Mouse (Mus musculus) telencephalon, adult 2 months (tissue): ENCODE results near the gene Cmip.

Experiments
- DNase-seq: peaks from one replicate; pipeline ENCODE4 v3.0.0-alpha.2; 2011; ENCODE audit warnings: low read depth, low spot score

The Cmip gene

DNA sequence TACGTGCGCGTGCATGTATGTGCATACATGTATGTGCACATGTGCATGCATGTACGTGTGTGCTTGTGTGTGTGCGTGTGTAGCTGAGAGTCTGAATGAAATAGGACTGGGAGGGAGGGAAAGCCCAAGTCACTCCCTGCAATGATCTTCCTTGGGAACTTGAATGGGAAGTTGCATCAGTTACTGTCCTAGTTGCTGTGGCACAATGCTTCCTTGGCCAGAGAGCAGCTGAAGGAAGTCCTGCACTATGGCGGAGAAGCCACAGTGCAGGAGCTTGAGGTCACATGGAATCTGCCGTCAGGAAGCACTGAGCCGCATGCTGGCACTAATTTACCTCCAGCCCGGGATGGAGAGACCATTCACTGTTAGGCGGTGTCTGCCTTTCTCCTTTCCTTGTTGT, 37.9 kb downstream of the Cmip start:
- DNase-seq: no peak

DNA sequence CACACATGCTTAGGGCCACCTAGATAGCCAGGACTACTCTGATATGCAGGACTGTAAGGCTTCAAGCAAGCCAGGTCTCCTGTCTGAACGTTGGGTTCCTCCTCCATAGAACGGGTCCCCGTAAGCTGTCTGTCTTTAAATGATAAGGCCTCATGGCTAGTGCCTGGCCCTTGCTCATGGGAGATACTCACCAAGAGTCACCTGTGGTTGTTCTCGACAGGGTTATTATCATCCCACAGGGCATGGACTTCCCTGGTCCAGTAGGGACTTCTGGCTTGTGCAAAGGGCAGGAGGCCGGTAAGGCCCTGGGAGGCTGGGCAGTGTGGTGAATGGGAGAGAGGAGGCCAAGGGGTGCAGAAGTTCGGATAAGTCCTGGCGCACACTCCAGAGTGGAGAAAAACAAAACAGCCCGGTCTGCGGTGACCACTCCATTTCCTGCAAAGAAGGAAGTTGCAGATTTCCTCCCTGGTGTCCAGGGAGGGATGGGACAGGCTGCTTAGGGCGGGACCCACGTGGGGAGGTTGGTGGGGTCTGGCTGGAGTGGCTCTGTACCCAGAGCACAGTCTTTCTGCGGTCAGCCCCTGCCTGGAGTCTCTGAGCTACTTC, 41.2 kb downstream of the Cmip start:
- no peak for DNase-seq

DNA sequence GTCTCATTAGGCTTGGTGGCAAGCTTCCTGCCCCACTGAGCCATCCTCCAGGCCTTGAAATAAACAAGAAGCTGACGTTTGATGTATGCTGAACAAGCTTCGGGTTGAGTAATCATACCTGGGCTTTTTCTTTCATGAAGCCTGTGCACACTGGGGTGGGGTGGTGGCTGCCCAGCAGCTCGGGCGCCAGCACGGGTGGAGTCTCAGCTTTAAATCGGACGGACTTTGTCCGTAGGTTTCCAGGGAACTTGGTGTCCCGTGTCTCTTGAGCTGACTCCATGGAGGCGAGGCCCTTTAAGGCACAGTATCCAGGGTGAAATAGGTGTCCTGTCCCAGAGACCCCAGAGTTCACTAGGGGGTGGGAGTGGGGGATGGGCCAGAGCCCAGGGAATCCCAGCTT, 42.3 kb downstream of the Cmip start:
- no peak for DNase-seq

DNA sequence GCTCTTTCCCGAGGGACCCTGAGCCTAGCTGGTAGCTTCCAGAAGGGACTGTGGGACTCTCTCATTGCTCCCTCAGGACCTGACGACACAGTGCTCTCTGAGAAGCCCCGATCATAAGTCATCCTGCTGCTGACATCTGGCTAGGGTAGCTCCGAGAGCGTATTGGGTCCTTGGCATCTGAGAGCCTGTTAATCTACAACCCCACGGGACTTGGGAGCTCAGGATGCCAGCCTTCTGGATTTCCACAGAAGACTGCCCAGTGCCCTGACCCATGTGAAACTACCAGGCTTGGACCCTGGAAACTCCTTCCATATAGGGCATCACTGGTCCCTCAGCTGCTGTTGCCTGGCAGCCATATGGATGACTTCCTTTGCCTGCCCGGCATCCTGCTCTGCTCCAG, 43.3 kb downstream of the Cmip start:
- no peak for DNase-seq

DNA sequence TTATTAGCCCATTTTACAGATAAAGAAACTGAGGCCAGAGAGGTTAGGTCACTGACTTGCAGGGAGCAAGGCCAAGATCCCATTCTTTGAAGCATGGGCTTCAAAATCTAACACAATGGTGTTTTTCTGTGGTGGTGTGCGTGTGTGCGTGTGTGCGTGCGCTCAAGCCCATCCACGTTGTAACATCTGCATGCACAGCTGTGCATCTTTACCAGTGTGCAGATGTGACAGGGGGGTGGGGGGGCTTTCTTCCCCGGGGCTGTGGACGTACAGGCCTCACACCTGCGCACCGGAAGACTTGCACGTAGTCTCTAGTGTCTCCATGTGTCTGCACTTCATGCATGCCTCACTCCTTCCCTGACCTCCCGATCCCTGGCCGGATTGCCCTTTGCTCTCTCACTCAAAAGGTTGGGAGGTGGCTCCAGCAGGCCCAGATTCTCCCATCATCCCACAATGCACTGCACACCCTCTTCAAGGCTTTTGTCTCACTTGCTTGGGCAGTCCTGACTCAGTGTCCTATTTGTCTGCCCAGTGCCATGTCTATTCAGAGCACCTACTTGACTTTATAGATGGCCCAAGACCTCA, 44.7 kb downstream of the Cmip start:
- DNase-seq: no peak

DNA sequence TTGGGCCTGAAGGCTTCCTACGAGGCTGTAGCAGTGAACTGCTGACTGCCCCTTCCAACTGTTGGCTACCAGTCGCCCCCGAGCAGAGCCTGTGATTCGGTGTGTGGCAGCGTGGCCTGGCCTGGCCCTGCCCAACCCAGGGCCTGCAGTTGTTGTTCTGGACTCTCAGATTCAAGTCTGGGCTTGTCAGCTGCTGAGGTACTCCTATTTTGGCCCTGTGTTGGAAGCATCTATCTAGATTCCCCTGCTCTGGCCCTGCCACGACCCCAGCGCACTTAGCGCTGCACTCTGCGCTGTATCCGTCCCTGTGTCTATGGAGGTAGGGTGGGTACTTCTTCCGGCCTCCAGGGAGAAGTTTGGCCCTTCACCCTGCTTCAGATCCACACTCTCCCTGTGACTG, 45.2 kb downstream of the Cmip start:
- DNase-seq: no peak

DNA sequence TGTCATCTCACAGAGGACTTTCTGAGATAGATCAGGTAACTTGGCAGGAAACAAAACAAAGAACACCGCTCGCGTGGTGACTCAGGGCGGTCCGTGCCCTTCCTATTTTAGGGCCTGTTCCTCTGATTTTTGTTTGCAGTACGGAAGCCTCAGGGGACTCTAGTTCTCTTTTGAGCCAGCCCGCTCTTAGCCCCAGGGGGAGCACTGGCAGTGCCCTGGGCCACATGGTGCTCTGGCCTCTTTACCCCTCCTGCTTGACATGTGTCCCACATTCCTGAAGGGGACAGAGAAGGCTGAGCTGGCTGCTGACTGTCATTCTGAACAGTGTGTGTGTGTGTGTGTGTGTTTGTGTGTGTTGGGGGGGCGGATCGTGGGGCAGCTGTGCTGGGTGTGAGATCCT, 46.8 kb downstream of the Cmip start:
- no peak for DNase-seq

DNA sequence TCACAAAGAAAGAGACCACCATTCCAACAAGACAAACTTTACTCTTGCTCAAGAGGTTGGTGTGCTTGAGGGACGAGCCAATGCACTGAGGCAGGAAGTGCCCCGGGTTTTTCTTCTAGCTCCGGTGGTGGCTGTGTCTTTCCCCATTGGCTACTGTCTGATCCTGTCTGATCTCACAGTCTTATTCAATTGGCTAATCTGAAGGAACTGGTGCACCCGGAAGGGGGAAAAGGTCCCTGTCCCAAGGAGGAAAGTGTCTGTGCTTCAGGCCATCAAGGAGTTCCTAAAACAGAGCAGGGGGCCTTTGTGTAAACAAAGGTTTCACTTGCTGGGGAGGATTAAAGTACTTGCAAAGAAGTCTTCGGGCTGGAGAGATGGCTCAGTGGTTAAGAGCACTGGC, 48.5 kb downstream of the Cmip start:
- DNase-seq: no peak

DNA sequence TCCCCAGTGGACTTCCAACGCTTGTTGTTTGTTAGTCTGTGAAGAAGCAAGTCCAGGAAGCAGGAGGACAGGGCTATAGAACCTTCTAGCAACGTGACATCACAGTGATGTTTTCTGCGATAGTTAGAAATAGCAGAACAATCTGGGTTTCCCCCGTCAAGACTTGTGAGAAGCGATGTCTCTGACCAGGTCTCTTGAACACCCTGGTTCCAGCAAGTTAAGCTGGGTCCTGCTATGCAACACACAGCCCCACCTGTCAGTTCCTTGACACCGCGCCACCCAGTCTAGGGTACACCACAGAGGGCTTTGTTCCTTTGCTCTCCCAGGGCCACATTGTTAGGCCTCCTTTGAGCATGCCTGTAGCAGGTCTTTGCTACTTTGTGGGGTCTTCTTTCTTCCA, 49.9 kb downstream of the Cmip start:
- no peak for DNase-seq

DNA sequence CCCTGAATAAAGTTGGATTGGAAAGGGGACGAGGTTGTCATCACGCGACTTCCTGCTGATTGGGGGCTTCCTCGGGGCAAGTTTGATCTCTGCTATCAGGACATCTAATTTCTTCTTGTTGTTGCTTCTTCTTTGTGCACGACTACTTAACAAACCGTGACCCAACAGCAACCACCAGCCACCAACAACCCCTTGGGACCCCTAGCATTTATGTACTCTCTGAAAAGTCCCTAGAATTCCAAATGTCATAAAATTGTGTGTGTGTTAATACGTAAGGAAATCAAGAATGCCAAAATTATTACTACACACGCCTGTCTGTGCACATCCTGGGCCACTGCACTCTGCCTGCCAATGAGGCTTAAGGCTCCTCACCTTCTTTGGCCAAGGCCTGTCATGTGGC, 50.4 kb downstream of the Cmip start:
- no peak for DNase-seq

DNA sequence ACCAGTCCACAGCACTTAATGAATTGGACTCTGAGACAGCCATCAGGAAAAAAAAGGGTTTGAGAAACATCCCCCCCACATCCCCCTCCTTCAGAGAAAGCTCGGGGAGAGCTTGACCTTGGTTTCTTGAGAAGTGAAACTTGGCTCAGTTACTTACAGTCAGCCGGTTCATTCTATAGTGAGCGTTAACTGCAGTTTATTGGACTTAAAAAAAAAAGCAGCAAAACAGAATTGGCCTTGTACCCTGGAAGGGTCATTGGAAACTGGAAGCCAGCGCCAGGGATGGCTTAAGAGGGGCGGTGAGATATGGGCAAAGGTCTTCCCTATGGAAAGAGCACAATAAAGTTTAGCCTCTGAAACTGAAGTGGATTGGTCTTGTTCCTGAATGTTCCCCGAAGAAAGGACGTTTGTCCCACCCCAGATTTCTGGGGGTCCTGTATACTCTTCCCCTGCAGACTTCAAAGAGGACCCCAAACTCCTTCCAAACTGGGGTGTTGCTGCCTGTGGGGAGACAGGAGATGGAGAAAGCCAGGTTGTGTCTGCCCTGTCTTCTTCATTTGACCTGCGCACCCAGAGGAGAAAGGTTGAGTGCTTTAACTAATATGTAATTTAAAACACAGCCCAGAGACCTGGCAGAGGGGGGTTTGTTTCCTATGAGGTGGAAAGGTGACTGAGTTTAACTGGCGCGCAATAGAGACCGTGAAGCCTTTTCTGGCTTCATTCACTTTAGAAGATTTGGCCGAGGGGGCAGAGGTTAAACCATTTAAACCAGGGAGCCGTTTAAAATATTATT, 51.6 kb downstream of the Cmip start:
- DNase-seq: no peak

DNA sequence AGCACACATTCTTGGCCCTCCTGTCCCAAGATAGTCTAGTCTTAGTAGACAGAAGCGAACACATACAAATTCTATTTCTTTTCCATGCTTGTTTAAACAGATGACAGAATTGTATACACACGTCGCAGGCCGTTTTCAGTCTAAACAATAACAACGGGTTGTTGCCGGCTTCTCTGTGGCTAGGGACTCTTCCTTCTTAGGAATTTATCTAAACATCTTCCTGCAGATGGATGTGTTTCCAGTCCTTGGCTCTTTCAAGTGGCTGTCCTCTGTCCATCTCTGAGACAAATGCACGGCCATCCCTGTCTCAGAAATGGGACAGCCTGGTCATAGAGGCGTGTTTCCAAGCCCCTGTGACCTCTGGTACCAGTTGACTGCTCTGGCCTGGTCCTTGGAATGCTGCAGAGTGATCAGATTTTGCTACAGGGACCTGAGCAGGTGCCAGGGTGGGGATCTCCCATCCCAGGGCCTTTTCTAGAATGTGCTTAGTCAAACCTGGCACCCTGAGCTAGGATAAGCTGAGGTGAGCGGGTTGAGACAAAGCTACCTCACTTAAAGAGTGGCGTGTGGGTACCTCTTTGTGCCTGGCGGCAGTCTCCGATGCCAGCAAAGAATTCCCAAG, 52.9 kb downstream of the Cmip start:
- DNase-seq: no peak

DNA sequence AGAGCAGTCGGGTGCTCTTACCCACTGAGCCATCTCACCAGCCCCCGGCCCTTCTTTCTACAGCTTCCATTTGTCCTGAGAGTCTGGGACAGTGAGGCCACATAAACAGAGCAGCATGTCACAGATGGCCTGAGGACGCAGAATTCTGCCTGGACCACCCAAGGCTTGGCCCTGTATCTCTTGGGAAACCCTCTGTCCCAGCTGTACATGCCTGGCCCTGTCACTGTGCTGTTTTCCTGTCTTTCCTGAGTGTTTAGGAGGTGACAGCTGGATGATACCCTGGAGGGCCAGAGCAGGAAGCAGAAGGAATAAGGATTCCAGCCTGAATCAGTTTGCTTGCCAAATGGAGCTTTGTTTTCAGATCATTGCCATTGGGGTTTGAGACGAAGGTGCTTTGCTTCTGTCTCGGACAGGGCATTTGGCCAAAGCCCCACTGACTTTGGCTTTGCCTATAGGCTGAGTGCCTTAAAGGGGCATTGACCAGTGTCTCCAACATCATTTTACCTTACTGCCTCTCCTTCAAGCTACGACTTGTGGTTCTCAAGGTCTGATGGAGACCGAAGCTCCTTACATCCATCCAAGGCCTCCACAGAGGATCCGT, 54.2 kb downstream of the Cmip start:
- no peak for DNase-seq

DNA sequence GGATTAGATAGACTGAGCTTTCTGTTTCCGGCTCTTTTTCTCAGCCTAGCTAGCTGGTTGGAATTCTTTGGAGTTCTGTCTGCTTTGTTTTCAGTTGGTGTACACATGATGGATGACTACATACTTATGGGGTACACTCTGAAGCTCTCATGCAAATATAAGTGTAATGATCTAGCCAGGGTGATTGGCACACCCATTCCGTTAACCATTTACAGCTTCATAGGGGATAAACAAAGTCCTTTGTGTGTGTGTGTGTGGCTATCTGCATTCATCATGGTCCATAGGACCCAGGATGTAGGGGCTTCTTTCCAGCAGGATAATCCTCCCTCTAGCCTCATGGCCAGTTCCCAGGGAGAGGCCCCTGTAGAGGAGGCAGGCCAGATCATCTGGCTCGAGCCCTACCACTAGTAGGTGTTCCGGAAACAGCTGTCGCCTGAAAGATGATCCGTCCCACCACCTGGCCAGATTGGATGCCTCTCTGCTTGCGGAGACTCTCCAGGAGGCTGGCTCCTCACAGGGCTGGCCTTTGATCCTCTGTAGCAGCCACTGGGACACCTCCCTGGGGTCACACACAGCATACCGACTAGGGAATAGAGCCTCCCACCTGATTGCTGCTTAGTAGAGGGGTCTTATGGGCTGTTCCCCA, 57.6 kb downstream of the Cmip start:
- no peak for DNase-seq

DNA sequence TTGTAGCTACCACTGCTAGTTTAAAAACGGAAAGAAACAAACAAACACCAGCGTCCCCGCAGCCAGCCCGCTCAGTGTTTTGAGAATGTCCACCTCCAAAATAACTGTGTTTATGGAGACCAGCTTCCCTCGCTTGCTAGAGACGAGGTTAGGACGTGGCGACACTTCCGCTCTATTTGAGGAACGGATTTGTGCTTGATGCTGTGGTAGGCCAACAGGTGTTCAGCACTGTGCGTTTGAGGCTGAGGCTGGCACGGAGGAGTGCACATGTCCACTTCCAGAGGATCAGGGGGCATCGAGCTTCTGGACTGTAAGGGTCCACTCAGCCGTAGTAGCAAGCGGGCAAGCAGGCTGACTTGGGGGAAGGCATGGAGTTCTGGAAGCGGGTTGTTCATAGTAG, 58.9 kb downstream of the Cmip start:
- no peak for DNase-seq

DNA sequence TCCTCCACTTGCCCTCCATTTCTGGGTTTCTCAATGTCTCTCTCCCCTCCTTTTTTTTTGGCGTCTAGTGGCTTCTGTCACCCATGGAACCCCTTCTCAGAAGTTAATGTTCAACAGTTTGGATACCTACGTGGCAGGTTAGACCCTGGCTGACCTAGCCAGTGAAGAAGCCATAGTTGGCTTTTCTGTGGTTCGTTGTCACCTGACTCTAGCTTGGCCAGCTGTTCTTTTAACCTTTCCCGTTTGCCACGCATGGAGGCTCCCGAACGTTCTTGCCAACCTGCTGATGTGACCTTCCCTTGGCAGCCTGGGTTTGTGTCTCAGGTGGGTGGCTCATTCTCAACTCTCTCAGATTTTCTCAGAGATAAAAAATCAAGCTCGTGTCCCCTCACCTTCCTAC, 60.6 kb downstream of the Cmip start:
- DNase-seq: no peak

DNA sequence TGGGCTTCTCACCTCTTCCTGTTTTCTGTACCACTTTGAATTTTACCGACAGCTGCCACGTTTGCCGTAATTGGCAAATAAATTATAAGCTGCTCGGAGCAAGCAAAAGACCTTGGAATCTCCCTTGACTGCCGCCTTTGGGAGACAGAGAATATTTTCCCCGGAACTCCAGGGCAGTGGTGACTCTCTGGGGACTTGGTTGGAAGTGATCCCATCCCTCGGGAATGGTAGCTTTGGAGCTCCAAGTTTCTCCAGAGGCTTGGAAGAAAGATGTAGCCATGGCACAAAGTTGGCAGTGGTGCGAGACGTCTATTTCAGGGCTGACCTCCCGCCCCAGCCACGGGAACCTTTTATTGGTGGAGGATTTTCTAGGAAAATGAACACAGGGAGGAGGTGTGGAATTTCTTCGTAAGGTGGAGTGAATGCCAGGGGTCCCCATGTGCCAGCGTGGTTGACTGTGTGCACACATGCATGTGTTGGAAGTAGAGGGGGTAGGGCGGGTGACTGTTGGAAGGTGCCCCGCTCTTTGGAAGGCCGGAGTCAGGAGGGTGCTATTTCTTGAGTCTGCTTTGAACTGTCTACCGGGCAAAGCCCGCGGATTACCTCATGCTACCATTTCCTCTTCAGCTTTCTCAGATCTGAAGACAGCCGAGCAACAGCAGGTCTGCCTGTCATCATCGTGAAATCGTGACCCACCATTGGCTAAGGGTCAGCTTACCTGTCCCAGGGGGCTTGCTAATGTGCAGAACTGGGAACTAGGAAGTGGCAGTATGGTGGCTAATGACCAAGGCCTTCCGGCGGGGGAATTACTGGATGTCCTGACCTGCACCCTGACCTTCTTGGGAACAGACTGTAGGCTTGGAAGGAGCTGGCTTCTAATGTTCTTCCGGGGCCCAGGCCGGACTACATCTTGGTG, 62.3 kb downstream of the Cmip start:
- no peak for DNase-seq

DNA sequence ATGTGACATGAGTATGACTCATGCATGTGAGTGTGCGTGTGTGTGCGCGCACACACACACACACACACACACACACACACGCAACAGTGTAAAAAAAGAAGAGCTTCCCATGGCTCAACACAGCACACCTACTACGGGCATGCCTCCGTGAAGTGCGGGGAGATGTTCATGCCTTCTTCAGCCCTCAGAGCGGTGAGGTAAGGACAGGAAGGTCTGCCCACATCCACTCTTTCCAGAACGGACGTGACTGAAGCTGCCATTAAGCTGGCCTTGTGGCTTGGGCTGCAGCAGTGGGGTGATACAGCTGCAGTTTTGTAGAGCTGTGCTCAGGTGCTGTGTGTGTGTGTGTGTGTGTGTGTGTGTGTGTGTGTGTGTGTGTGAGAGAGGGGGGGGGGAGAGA, 63.8 kb downstream of the Cmip start:
- no peak for DNase-seq

DNA sequence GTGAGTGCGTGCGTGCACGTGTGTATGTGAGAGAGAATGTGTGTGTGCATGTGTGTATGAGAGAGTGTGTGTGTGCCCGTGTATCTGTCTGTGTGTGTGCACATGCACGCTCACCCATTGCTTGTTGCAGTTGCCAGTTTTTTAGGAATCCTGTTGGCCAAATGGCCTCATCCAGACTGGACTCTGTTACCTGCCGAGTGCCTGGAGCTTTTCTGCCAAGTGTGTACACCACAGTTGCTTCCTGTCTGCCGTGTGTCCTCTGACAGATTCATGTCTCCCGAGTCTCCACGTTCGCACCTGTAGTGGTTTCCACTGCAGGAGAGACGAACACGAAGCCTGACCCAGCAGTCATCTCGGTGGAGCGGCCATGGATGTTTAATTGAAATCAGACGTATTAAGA, 64.4 kb downstream of the Cmip start:
- no peak for DNase-seq

DNA sequence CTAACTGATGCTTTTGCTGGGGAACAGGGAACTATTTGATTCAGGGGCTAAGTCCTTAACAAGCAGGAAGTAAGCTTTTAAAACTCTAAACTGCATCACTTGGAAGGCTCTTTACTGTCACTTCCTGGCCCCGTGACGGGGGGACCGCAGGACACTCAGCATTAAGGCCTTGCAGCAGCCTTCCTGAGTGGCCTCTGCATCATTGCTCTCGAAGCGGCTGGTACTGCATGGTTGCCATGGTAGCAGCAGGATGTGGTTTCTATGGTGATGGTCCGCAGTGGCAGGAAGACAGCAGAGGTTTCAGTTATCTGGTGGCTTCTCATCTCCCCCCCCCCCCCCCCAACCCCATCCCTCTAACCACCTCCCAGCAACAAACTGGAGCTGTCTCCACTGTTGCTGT, 65.2 kb downstream of the Cmip start:
- peak; percentile 68 for DNase-seq
